ENCODE assay signal across 20 mouse cellular contexts in the genomic region with DNA sequence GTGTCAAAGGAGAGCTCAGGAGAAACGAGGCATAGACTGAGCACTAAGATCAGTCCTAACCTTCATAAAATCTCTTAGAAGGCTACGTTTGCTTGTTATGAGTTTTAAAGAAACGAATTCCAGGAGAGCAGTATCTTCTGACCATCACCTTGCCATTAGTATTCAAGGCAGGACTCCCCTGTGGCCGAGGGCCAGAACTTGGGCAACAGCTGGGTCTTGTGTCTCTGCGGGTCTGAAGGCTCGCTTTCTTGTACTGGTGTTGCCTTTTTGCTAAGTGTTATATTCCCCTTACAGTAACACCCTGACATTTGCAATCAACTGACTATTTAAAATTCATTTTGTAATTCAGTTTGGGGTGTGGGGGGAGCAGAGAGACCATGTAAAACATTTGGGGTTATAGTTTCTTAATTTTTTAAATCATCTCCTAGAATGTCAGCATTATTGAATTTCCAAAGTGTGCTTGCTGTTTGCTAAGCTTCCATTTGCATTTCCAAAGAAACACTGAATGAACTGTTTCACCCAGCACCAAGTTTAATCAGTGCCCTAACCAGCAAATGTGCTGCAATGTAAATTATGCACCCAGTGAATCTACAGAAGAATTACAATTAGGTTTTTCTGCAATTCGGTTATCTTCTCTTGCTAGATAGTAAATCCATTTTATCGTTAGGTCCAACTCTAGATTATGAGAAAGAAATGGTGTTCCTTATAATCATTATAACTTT.
DNase-seq lines count a peak whose midpoint lies in the region; ATAC-seq and TF ChIP-seq lines count a peak whose summit lies in the region.
"Had no signal": no experiment of that assay in that cellular context is flagged by ENCODE, and none has a peak within 500 bp of the region (broad histone marks: within the 10 kb centered on the region; RNA-seq: fewer than 3 reads in every experiment).

No protein-coding gene starts in this region.

- no peak overlapping the region for H3K9ac ChIP-seq in forebrain, embryonic 14.5 days (ENCODE audit: low read length)
- H3K9ac ChIP-seq in forebrain, embryonic 15.5 days (replicated peaks): no peak overlapping the region
- H3K9ac ChIP-seq in neural tube, embryonic 13.5 days: no peak overlapping the region
- H3K9ac ChIP-seq in midbrain, postnatal 0 days (replicated peaks; ENCODE audit: low read length, poor library complexity, severe bottlenecking): no peak overlapping the region
- H3K9ac ChIP-seq: embryonic facial prominence, embryonic 15.5 days; liver, embryonic 14.5 days had no signal

- H3K4me3 ChIP-seq in forebrain, embryonic 14.5 days (ENCODE audit: low read depth, low read length): no peak overlapping the region
- no peak overlapping the region for H3K4me3 ChIP-seq in forebrain, embryonic 15.5 days
- no peak overlapping the region for H3K4me3 ChIP-seq in neural tube, embryonic 13.5 days
- no peak overlapping the region for H3K4me3 ChIP-seq in midbrain, postnatal 0 days (ENCODE audit: low read depth, low read length)
- H3K4me3 ChIP-seq: embryonic facial prominence, embryonic 15.5 days; heart, embryonic 10.5 days; left cerebral cortex, adult 2 months; limb, embryonic 10.5 days had no signal

- peak; percentile 69 for DNase-seq in forebrain, embryonic 14.5 days (ENCODE audit: low spot score)
- DNase-seq in left cerebral cortex, postnatal 4 days: peak; percentile 36
- no peak for DNase-seq in left cerebral cortex, adult 11 months (ENCODE audit: low spot score)
- DNase-seq in neural tube, embryonic 10.5 days (ENCODE audit: extremely low spot score, low spot score): no peak
- peak; percentile 67 for DNase-seq in midbrain, postnatal 0 days (ENCODE audit: low spot score)
- DNase-seq in lung, postnatal 10 days: no peak
- DNase-seq: adrenal gland, postnatal 10 days; cerebellum, adult 11-12 months; kidney, adult 18-20 months; lung, postnatal 14 days had no signal

- H3K36me3 ChIP-seq in forebrain, embryonic 14.5 days (ENCODE audit: control insufficient read depth, insufficient read depth, low read length): no peaks in the 10 kb centered on the region
- H3K36me3 ChIP-seq in forebrain, embryonic 15.5 days: no peaks in the 10 kb centered on the region
- no peaks in the 10 kb centered on the region for H3K36me3 ChIP-seq in neural tube, embryonic 13.5 days
- H3K36me3 ChIP-seq in midbrain, postnatal 0 days (ENCODE audit: insufficient read depth, low read length): no peaks in the 10 kb centered on the region
- H3K36me3 ChIP-seq: embryonic facial prominence, embryonic 15.5 days; limb, embryonic 10.5 days had no signal

- no peak overlapping the region for H3K4me2 ChIP-seq in forebrain, embryonic 14.5 days (ENCODE audit: low read length)
- H3K4me2 ChIP-seq in forebrain, embryonic 15.5 days (replicated peaks): no peak overlapping the region
- no peak overlapping the region for H3K4me2 ChIP-seq in neural tube, embryonic 13.5 days
- no peak overlapping the region for H3K4me2 ChIP-seq in midbrain, postnatal 0 days (ENCODE audit: low read depth, low read length, poor library complexity, severe bottlenecking)
- H3K4me2 ChIP-seq: embryonic facial prominence, embryonic 15.5 days had no signal

- 43% methylated on average over 8 of the region's 8 CpGs for WGBS in forebrain, embryonic 14.5 days
- 36% methylated on average over 8 of the region's 8 CpGs for WGBS in forebrain, embryonic 15.5 days
- 55% methylated on average over 8 of the region's 8 CpGs for WGBS in neural tube, embryonic 13.5 days
- WGBS in midbrain, postnatal 0 days: 38% methylated on average over 8 of the region's 8 CpGs

- peak; percentile 73 for ATAC-seq in forebrain, embryonic 14.5 days
- ATAC-seq in forebrain, embryonic 15.5 days (replicated peaks): no peak
- ATAC-seq in neural tube, embryonic 13.5 days (ENCODE audit: low read depth): no peak
- no peak for ATAC-seq in midbrain, postnatal 0 days (ENCODE audit: low FRiP score)
- ATAC-seq: activated CD4-positive, CD25-positive, alpha-beta regulatory T cell, adult 4 months had no signal

- H3K27me3 ChIP-seq in forebrain, embryonic 14.5 days (replicated peaks; ENCODE audit: control insufficient read depth, insufficient read depth, low read length): no peaks in the 10 kb centered on the region
- H3K27me3 ChIP-seq in forebrain, embryonic 15.5 days: no peaks in the 10 kb centered on the region
- H3K27me3 ChIP-seq in neural tube, embryonic 13.5 days: no peaks in the 10 kb centered on the region
- H3K27me3 ChIP-seq in midbrain, postnatal 0 days (ENCODE audit: insufficient read depth, low read length): no peaks in the 10 kb centered on the region
- H3K27me3 ChIP-seq: embryonic facial prominence, embryonic 15.5 days had no signal

- intact Hi-C loops in left cerebral cortex, postnatal 4 days (cut with DNase I): no loop called here

- no peak overlapping the region; the same call in 1 of the 2 replicates for H3K27ac ChIP-seq in forebrain, embryonic 14.5 days (ENCODE audit: low read depth, low read length)
- H3K27ac ChIP-seq in forebrain, embryonic 15.5 days (replicated peaks): no peak overlapping the region
- peak overlapping the region; percentile 59; the same call in 1 of the 2 replicates for H3K27ac ChIP-seq in neural tube, embryonic 13.5 days (replicated peaks)
- H3K27ac ChIP-seq in midbrain, postnatal 0 days (ENCODE audit: low read depth, low read length): peak overlapping the region; percentile 47; the same call in 1 of the 2 replicates
- H3K27ac ChIP-seq: embryonic facial prominence, embryonic 15.5 days; heart, embryonic 10.5 days; kidney, postnatal 0 days; left cerebral cortex, adult 2 months; limb, embryonic 10.5 days; liver, embryonic 14.5 days had no signal

- peaks cover 8% of the 10 kb centered on the region; the same call in 1 of the 2 replicates for H3K4me1 ChIP-seq in forebrain, embryonic 14.5 days (ENCODE audit: control insufficient read depth, insufficient read depth, low read length)
- peaks cover 27% of the 10 kb centered on the region for H3K4me1 ChIP-seq in forebrain, embryonic 15.5 days
- H3K4me1 ChIP-seq in neural tube, embryonic 13.5 days (replicated peaks): peaks cover 11% of the 10 kb centered on the region
- 0 out of 2 replicates have a peak, but pooled peaks cover 8% of the 10 kb centered on the region for H3K4me1 ChIP-seq in midbrain, postnatal 0 days (ENCODE audit: insufficient read depth, low read length)

- H3K9me3 ChIP-seq in forebrain, embryonic 14.5 days (replicated peaks; ENCODE audit: control insufficient read depth, low read length): no peaks in the 10 kb centered on the region
- no peaks in the 10 kb centered on the region for H3K9me3 ChIP-seq in forebrain, embryonic 15.5 days
- H3K9me3 ChIP-seq in neural tube, embryonic 13.5 days: no peaks in the 10 kb centered on the region
- H3K9me3 ChIP-seq in midbrain, postnatal 0 days (ENCODE audit: low read length): no peaks in the 10 kb centered on the region
- H3K9me3 ChIP-seq: embryonic facial prominence, embryonic 15.5 days; G1E; heart, embryonic 10.5 days; limb, embryonic 10.5 days had no signal

- no peak for TF ChIP-seq CTCF in midbrain, postnatal 0 days (IDR thresholded peaks at IDR 0.05)

Comparison
In these comparisons a context has a peak if more than half of its experiments do, and no peak if none do; other contexts are left out.
1. DNase-seq: peak in forebrain, embryonic 14.5 days (single experiment), left cerebral cortex, postnatal 4 days (single experiment) and midbrain, postnatal 0 days (single experiment); none in left cerebral cortex, adult 11 months (single experiment), neural tube, embryonic 10.5 days (single experiment) and lung, postnatal 10 days (single experiment).
2. H3K27ac ChIP-seq: peak in neural tube, embryonic 13.5 days (single experiment) and midbrain, postnatal 0 days (single experiment); none in forebrain, embryonic 14.5 days (single experiment) and forebrain, embryonic 15.5 days (single experiment).